Mouse (Mus musculus): ENCODE results near the gene Glmn.

GRCm38 (mm10) chr5:107645935-107646334 is 48.2 kb upstream of the Glmn start:
- TF ChIP-seq CTCF (IDR thresholded peaks at IDR 0.05; ENCODE audit: extremely low read depth, insufficient read length, insufficient replicate concordance, low read depth, low read length) (no peak), POLR2A (IDR thresholded peaks at IDR 0.05; ENCODE audit: low read depth, low read length) (no peak)
